Mouse (Mus musculus) MEL (cell line): ENCODE measurements around the gene Rnf126. TPM values are rescaled to one million over a fixed set of nuclear protein-coding genes. Genes with fewer than 3 reads are reported as not detected.

ENCODE experiments used
- DNase-seq: peaks from one replicate; pipeline ENCODE4 v3.0.0; 2011; ENCODE audit warnings: low read depth, low spot score
- H3K27ac ChIP-seq: 2 replicates; pipeline ENCODE4 v1.5.1; 2012; ENCODE audit warnings: low read depth, mild to moderate bottlenecking, control low read depth, low read length, moderate library complexity; ENCODE audit not compliant: control insufficient read depth
- H3K27me3 ChIP-seq, 2 experiments: fragments of 150-350 bp in 1 of 2; sonication (generic) in 1 of 2; 2 replicates each; pipeline ENCODE4 v1.6.1; 2012; ENCODE audit warnings: low read length in 2 of 2, mild to moderate bottlenecking in 2 of 2, improper control_type of control experiment in 1 of 2, moderate library complexity in 1 of 2; ENCODE audit not compliant: insufficient read depth in 2 of 2, control insufficient read depth in 1 of 2
- H3K36me3 ChIP-seq, 2 experiments: 2 replicates each; pipeline ENCODE4 v1.6.1; 2012 to 2014; ENCODE audit warnings: low read length in 2 of 2, improper control_type of control experiment in 1 of 2, inconsistent platforms in 1 of 2, mild to moderate bottlenecking in 1 of 2; ENCODE audit not compliant: insufficient read depth in 2 of 2, control insufficient read depth in 1 of 2
- H3K4me1 ChIP-seq, 2 experiments: fragments of 150-350 bp in 1 of 2; sonication (generic) in 1 of 2; 2 replicates each; pipeline ENCODE4 v1.6.1; 2012; ENCODE audit warnings: low read length in 2 of 2, improper control_type of control experiment in 1 of 2, mild to moderate bottlenecking in 1 of 2; ENCODE audit not compliant: insufficient read depth in 2 of 2, control insufficient read depth in 1 of 2
- H3K4me3 ChIP-seq, 2 experiments: fragments of 150-350 bp in 1 of 2; sonication (generic) in 1 of 2; 2 replicates each; pipeline ENCODE4 v1.5.1; 2012; ENCODE audit warnings: low read depth in 2 of 2, low read length in 2 of 2, mild to moderate bottlenecking in 2 of 2, moderate library complexity in 2 of 2, control low read depth in 1 of 2, improper control_type of control experiment in 1 of 2; ENCODE audit not compliant: control insufficient read depth in 1 of 2, insufficient read depth in 1 of 2
- H3K79me2 ChIP-seq: 2 replicates; pipeline ENCODE4 v1.6.1; 2012; ENCODE audit warnings: mild to moderate bottlenecking, low read length, moderate library complexity; ENCODE audit not compliant: control insufficient read depth, poor library complexity, insufficient read depth
- H3K9ac ChIP-seq: 2 replicates; pipeline ENCODE4 v1.6.1; 2012; ENCODE audit warnings: low read depth, mild to moderate bottlenecking, control low read depth, low read length, moderate library complexity; ENCODE audit not compliant: control insufficient read depth, poor library complexity, severe bottlenecking
- H3K9me3 ChIP-seq: fragments of 150-350 bp; sonication (generic); replicated peaks from 2 replicates; pipeline ENCODE4 v1.6.1; 2012; ENCODE audit warnings: mild to moderate bottlenecking, low read length, improper control_type of control experiment, moderate library complexity; ENCODE audit not compliant: insufficient read depth
- CHD1 ChIP-seq: IDR thresholded peaks from 2 replicates; pipeline ENCODE4 v1.6.1; 2012; ENCODE audit warnings: low read depth, mild to moderate bottlenecking, inconsistent platforms, low read length, improper control_type of control experiment
- CHD2 ChIP-seq: IDR thresholded peaks from 2 replicates; pipeline ENCODE4 v1.6.1; 2011; ENCODE audit warnings: low read length, improper control_type of control experiment
- CTCF ChIP-seq, 3 experiments: IDR thresholded peaks in 2 of 3; conservative IDR thresholded peaks in 1 of 3; 2 replicates each; pipeline ENCODE4 v1.5.1; 2011 to 2012; ENCODE audit warnings: low read length in 3 of 3, low read depth in 2 of 3, mild to moderate bottlenecking in 2 of 3, improper control_type of control experiment in 1 of 3, inconsistent platforms in 1 of 3, mixed read lengths in 1 of 3, moderate library complexity in 1 of 3; ENCODE audit not compliant: control insufficient read depth in 1 of 3, insufficient read depth in 1 of 3, poor library complexity in 1 of 3, severe bottlenecking in 1 of 3
- EP300 ChIP-seq, 2 experiments: IDR thresholded peaks; 2 replicates each; pipeline ENCODE4 v1.6.1; 2011; ENCODE audit warnings: improper control_type of control experiment in 2 of 2, low read length in 2 of 2, low read depth in 1 of 2, mild to moderate bottlenecking in 1 of 2
- ETS1 ChIP-seq: IDR thresholded peaks from 2 replicates; pipeline ENCODE4 v1.6.1; 2012; ENCODE audit warnings: low read depth, mild to moderate bottlenecking, inconsistent platforms, low read length, improper control_type of control experiment, moderate library complexity
- GATA1 ChIP-seq: IDR thresholded peaks from 2 replicates; pipeline ENCODE4 v1.6.1; 2011; ENCODE audit warnings: low read depth, low read length, improper control_type of control experiment
- HCFC1 ChIP-seq: IDR thresholded peaks from 2 replicates; pipeline ENCODE4 v1.6.1; 2012; ENCODE audit warnings: low read depth, mild to moderate bottlenecking, inconsistent platforms, low read length, improper control_type of control experiment, moderate library complexity
- MAFK ChIP-seq: IDR thresholded peaks from 2 replicates; pipeline ENCODE4 v1.6.1; 2011; ENCODE audit warnings: low read depth, mild to moderate bottlenecking, low read length, improper control_type of control experiment, borderline replicate concordance
- MAX ChIP-seq: IDR thresholded peaks from 2 replicates; pipeline ENCODE4 v1.6.1; 2011; ENCODE audit warnings: low read length, improper control_type of control experiment
- MAZ ChIP-seq: IDR thresholded peaks from 2 replicates; pipeline ENCODE4 v1.6.1; 2012; ENCODE audit warnings: low read depth, mild to moderate bottlenecking, inconsistent platforms, low read length, improper control_type of control experiment
- MXI1 ChIP-seq: IDR thresholded peaks from 2 replicates; pipeline ENCODE4 v1.6.1; 2011; ENCODE audit warnings: mild to moderate bottlenecking, low read depth, low read length, improper control_type of control experiment
- MYB ChIP-seq: IDR thresholded peaks from 2 replicates; pipeline ENCODE4 v1.6.1; 2011; ENCODE audit warnings: mild to moderate bottlenecking, low read depth, low read length, improper control_type of control experiment
- MYC ChIP-seq: IDR thresholded peaks from 2 replicates; pipeline ENCODE4 v1.6.1; 2011; ENCODE audit warnings: low read depth, mild to moderate bottlenecking, low read length, improper control_type of control experiment, moderate library complexity
- NELFE ChIP-seq: IDR thresholded peaks from 2 replicates; pipeline ENCODE4 v1.6.1; 2011; ENCODE audit warnings: low read depth, low read length, improper control_type of control experiment
- NRF1 ChIP-seq: IDR thresholded peaks from 2 replicates; pipeline ENCODE4 v1.6.1; 2014; ENCODE audit warnings: low read depth, mild to moderate bottlenecking, inconsistent platforms, low read length, improper control_type of control experiment, moderate library complexity; ENCODE audit not compliant: poor library complexity, insufficient read depth, severe bottlenecking
- POLR2A ChIP-seq, 2 experiments: IDR thresholded peaks; 2 replicates each; pipeline ENCODE4 v1.6.1; 2011 to 2012; ENCODE audit warnings: low read length in 2 of 2, mild to moderate bottlenecking in 2 of 2, control low read depth in 1 of 2, improper control_type of control experiment in 1 of 2, low read depth in 1 of 2, moderate library complexity in 1 of 2; ENCODE audit not compliant: control insufficient read depth in 1 of 2, insufficient read depth in 1 of 2, poor library complexity in 1 of 2
- POLR2AphosphoS2 ChIP-seq: IDR thresholded peaks from 2 replicates; pipeline ENCODE4 v1.6.1; 2011; ENCODE audit warnings: low read length, improper control_type of control experiment
- POLR2AphosphoS5 ChIP-seq: IDR thresholded peaks from 2 replicates; pipeline ENCODE4 v1.6.1; 2012; ENCODE audit warnings: low read depth, borderline replicate concordance, mild to moderate bottlenecking, inconsistent platforms, low read length, moderate library complexity, mixed read lengths
- RAD21 ChIP-seq: IDR thresholded peaks from 2 replicates; pipeline ENCODE4 v1.6.1; 2011; ENCODE audit warnings: mild to moderate bottlenecking, low read depth, low read length, improper control_type of control experiment
- SIN3A ChIP-seq: IDR thresholded peaks from 2 replicates; pipeline ENCODE4 v1.6.1; 2012; ENCODE audit warnings: low read length, improper control_type of control experiment, inconsistent platforms
- SMC3 ChIP-seq: IDR thresholded peaks from 2 replicates; pipeline ENCODE4 v1.6.1; 2011; ENCODE audit warnings: low read depth, low read length, improper control_type of control experiment
- TBP ChIP-seq: IDR thresholded peaks from 2 replicates; pipeline ENCODE4 v1.8.0; 2011; ENCODE audit warnings: low read depth, low read length, improper control_type of control experiment
- USF2 ChIP-seq, 2 experiments: IDR thresholded peaks; 2 replicates each; pipeline ENCODE4 v1.6.1; 2011 to 2012; ENCODE audit warnings: improper control_type of control experiment in 2 of 2, low read length in 2 of 2, borderline replicate concordance in 1 of 2, inconsistent platforms in 1 of 2, low read depth in 1 of 2, mild to moderate bottlenecking in 1 of 2; ENCODE audit not compliant: insufficient read depth in 1 of 2
- ZNF384 ChIP-seq: IDR thresholded peaks from 2 replicates; pipeline ENCODE4 v1.6.1; 2012; ENCODE audit warnings: low read depth, mild to moderate bottlenecking, inconsistent platforms, low read length, improper control_type of control experiment
- polyA plus RNA-seq, 2 experiments: library from polyadenylated mRNA; stranded (reverse) in 1 of 2; unstranded in 1 of 2; fragments of >175 nt in 1 of 2; fragments of >200 nt in 1 of 2; gene quantifications; 2 replicates each; pipeline versions ENCODE4 v1.2.1 to v1.2.4; 2012; ENCODE audit warnings: low replicate concordance in 2 of 2, low read depth in 1 of 2; ENCODE audit not compliant: insufficient read length in 2 of 2, insufficient read depth in 1 of 2, missing spikeins in 1 of 2
- total RNA-seq: library from RNA; depleted of rRNA; stranded (reverse); fragments of 300-350 nt; gene quantifications from 2 replicates; pipeline ENCODE4 v1.2.3, GENCODE M21; 2012

The Rnf126 gene
- total and polyA plus RNA-seq, 3 experiments: 84.8 to 184 (median 174) TPM

- Histone ChIP-seq H3K27ac (no peak overlapping the region), H3K4me1 (peaks cover 0 to 8% of the 10 kb centered on the region in 2 experiments; a peak in 1 of 4 replicates), H3K9ac (no peak overlapping the region), H3K36me3 (no peaks in the 10 kb centered on the region), H3K9me3 (no peaks in the 10 kb centered on the region), H3K27me3 (no peaks in the 10 kb centered on the region), H3K79me2 (no peaks in the 10 kb centered on the region), H3K4me3 (peak overlapping the region; percentile 53 to 71; a peak in 3 of 4 replicates)
- TF ChIP-seq GATA1 (peak; percentile 35; the same call in 1 of the 2 replicates), NELFE (no peak), TBP (peak; percentile 18; the same call in 1 of the 2 replicates)
- peak; percentile 94 for DNase-seq
Measured at GRCm38 (mm10) chr10:79780664-79781015, 13.9 kb upstream of the Rnf126 start.

DNA sequence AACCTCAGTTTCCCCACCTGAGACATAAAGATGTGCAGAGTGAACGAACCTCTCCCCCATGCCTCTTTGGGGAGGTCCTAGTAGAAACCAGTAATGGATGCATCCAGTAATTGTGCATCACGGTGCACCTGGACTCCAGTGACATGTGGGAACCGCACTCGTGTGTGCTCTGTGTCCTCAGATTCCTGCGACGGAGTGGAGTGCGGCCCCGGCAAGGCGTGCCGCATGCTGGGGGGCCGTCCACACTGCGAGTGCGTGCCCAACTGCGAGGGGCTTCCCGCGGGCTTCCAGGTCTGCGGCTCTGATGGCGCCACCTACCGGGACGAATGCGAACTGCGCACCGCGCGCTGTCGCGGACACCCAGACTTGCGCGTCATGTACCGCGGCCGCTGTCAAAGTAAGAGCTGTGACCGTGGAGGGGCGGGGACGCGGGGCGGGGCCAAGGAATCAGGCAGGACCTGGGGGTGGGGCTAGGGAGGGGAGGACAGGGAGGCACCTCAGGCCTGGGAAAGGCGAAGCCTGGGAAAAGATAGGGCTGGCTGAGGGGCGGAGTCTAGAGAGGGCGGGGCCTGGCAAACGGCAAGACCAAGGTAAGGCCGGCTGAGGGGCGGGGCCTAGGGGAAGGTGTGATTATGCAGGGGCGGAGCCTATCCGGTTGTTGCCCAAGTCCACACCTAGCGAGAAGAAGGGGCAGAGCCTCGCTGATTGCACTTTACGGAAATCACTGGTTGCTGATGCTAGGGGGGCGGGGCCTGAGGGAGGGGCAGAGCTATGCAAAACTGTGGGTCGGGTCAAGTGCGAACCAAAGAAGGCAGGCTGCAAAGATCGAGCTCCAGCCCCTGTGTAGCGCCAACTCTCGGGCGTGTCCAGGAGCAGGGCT, 13.3 kb upstream of the Rnf126 start:
- Histone ChIP-seq H3K4me1 (peaks cover 0 to 8% of the 10 kb centered on the region in 2 experiments; a peak in 1 of 4 replicates), H3K4me3 (peak overlapping the region; percentile 53 to 71; a peak in 3 of 4 replicates), H3K27me3 (no peaks in the 10 kb centered on the region)

GRCm38 (mm10) chr10:79779193-79779592, 12.4 kb upstream of the Rnf126 start:
- H3K36me3 ChIP-seq: no peaks in the 10 kb centered on the region
- TF ChIP-seq MYB (no peak), CHD1 (no peak), MAFK (no peak), ZNF384 (no peak), TBP (no peak), RAD21 (no peak), CHD2 (no peak), POLR2AphosphoS5 (no peak), NELFE (no peak), POLR2A (IDR thresholded peaks at IDR 0.05; ENCODE audit: control insufficient read depth in 1 of 2, insufficient read depth in 1 of 2, low read depth in 1 of 2, low read length in 2 of 2, poor library complexity in 1 of 2) (no peak)
- TF ChIP-seq, all 39 proteins: peak for 0
- DNase-seq: no peak
- H3K9me3 ChIP-seq: no peaks in the 10 kb centered on the region
- no peaks in the 10 kb centered on the region for H3K79me2 ChIP-seq
- no peak overlapping the region for H3K27ac ChIP-seq
- H3K4me1 ChIP-seq: peaks cover 0 to 8% of the 10 kb centered on the region in 2 experiments; a peak in 1 of 4 replicates
- no peak overlapping the region for H3K4me3 ChIP-seq
- H3K27me3 ChIP-seq: no peaks in the 10 kb centered on the region
- no peak overlapping the region for H3K9ac ChIP-seq

More for the DNA sequence above, 13.3 kb upstream of the Rnf126 start:
- DNase-seq: peak; percentile 99
- TF ChIP-seq MYB: no peak
- TF ChIP-seq SMC3: peak; percentile 44
- peak; percentile 58 for TF ChIP-seq NRF1
- 0 out of 2 replicates have a peak, but pooled peaks have one; percentile 10 for TF ChIP-seq MYC
- TF ChIP-seq USF2 (IDR thresholded peaks at IDR 0.05; ENCODE audit: borderline replicate concordance in 1 of 2, insufficient read depth in 1 of 2, low read depth in 1 of 2, low read length in 2 of 2): no peak
- peak; percentile 53; the same call in 1 of the 2 replicates for TF ChIP-seq HCFC1
- TF ChIP-seq RAD21: peak; percentile 9
- TF ChIP-seq MAX: peak; percentile 59; the same call in 1 of the 2 replicates
- TF ChIP-seq MAZ: peak; percentile 79
- TF ChIP-seq EP300 (IDR thresholded peaks at IDR 0.05; ENCODE audit: low read depth in 1 of 2, low read length in 2 of 2): no peak
- peak; percentile 14; the same call in 1 of the 2 replicates for TF ChIP-seq ETS1
- TF ChIP-seq POLR2AphosphoS2: no peak
- TF ChIP-seq SIN3A: peak; percentile 56
- TF ChIP-seq MXI1: peak; percentile 51
- no peak for TF ChIP-seq TBP
- TF ChIP-seq CTCF (IDR thresholded peaks at IDR 0.05 in 2 of 3, conservative IDR thresholded peaks at IDR 0.05 in 1 of 3; ENCODE audit: control insufficient read depth in 1 of 3, insufficient read depth in 1 of 3, low read depth in 2 of 3, low read length in 3 of 3, poor library complexity in 1 of 3, severe bottlenecking in 1 of 3): peak; percentile 69 to 94 (median 76)
- H3K27ac ChIP-seq: no peak overlapping the region
- no peaks in the 10 kb centered on the region for H3K36me3 ChIP-seq
- H3K9ac ChIP-seq: no peak overlapping the region
- H3K79me2 ChIP-seq: no peaks in the 10 kb centered on the region
- H3K9me3 ChIP-seq: no peaks in the 10 kb centered on the region
